Mouse (Mus musculus) heart, adult 2 months (tissue): Measurements from ENCODE around the gene Slc35g1. TPM values are rescaled to one million over a fixed set of nuclear protein-coding genes. Genes with fewer than 3 reads are reported as not detected.

ENCODE experiments used
- DNase-seq, 2 experiments: peaks; one replicate each; pipeline ENCODE4 v3.0.0; 2021
- H3K27ac ChIP-seq: fragments of 200-600 bp; 2 replicates; pipeline ENCODE4 v1.8.1; 2022
- H3K27me3 ChIP-seq: fragments of 200-500 bp; 2 replicates; pipeline ENCODE4 v1.6.1; 2012; ENCODE audit warnings: mild to moderate bottlenecking, low read length, inconsistent platforms, mixed read lengths; ENCODE audit not compliant: control insufficient read depth, insufficient read depth
- H3K36me3 ChIP-seq: fragments of 200-500 bp; 2 replicates; pipeline ENCODE4 v1.6.1; 2012; ENCODE audit warnings: low read length, inconsistent platforms; ENCODE audit not compliant: control insufficient read depth, insufficient read depth
- H3K4me1 ChIP-seq: fragments of 200-500 bp; 2 replicates; pipeline ENCODE4 v1.6.1; 2011; ENCODE audit warnings: low read length; ENCODE audit not compliant: control insufficient read depth, insufficient read depth
- H3K4me3 ChIP-seq: fragments of 200-600 bp; 2 replicates; pipeline ENCODE4 v1.8.1; 2022
- H3K79me2 ChIP-seq: fragments of 200-500 bp; replicated peaks from 2 replicates; pipeline ENCODE4 v1.6.1; 2012; ENCODE audit warnings: mild to moderate bottlenecking, inconsistent platforms, low read length, moderate library complexity, mixed read lengths; ENCODE audit not compliant: control insufficient read depth, insufficient read depth
- H3K9ac ChIP-seq: fragments of 200-500 bp; 2 replicates; pipeline ENCODE4 v1.6.1; 2012; ENCODE audit warnings: low read depth, mild to moderate bottlenecking, control low read depth, inconsistent platforms, low read length, mixed read lengths
- CTCF ChIP-seq: fragments of 200-600 bp; IDR thresholded peaks from 2 replicates; pipeline ENCODE4 v1.8.1; 2022; ENCODE audit warnings: antibody characterized with exemption, mild to moderate bottlenecking, moderate library complexity
- EP300 ChIP-seq: fragments of 200-500 bp; IDR thresholded peaks from 2 replicates; pipeline ENCODE4 v1.6.1; 2011; ENCODE audit warnings: low read depth, low read length, control low read depth; ENCODE audit not compliant: insufficient read depth
- POLR2A ChIP-seq: fragments of 200-500 bp; IDR thresholded peaks from 2 replicates; pipeline ENCODE4 v1.6.1; 2011; ENCODE audit warnings: mild to moderate bottlenecking, low read depth, low read length, control low read depth; ENCODE audit not compliant: insufficient read depth
- WGBS: fragments of 180-500 bp; shearing (Covaris S2); methylation state at CpG from one replicate; pipeline ENCODE4 v1.1.7; 2018; 5-methylcytosine and 5-hydroxymethylcytosine counted together
- intact Hi-C: fragments of 180-260 bp; cut with DNase I; formaldehyde crosslinking; loops from one replicate; pipeline ENCODE4 v1.15.1; 2025
- polyA plus RNA-seq: library from polyadenylated mRNA; depleted of rRNA; stranded (reverse); fragments of >200 nt; gene quantifications from 2 replicates; pipeline ENCODE4 v1.2.3, GENCODE M21; 2012
- total RNA-seq, 2 experiments: library from RNA; stranded (reverse); gene quantifications; 2 replicates each; pipeline ENCODE4 v1.2.3; 2021

Gene Slc35g1
- total and polyA plus RNA-seq, 3 experiments: 0.92 to 2.2 (median 2.0) TPM

GRCm38 (mm10) chr19:38352495-38353130 is 43.2 kb upstream of the Slc35g1 start:
- H3K36me3 ChIP-seq: no peaks in the 10 kb centered on the region
- no peak overlapping the region for H3K9ac ChIP-seq
- H3K79me2 ChIP-seq: no peaks in the 10 kb centered on the region
- peak in 1 of 2 experiments; percentile 4 for DNase-seq
- H3K4me3 ChIP-seq: no peak overlapping the region
- no peaks in the 10 kb centered on the region for H3K27me3 ChIP-seq
- intact Hi-C loops: loop anchor here (1.0 to 5.0 kb wide), 3 partner anchors 99 to 397 kb away; no protein-coding TSS in a partner anchor
- no peaks in the 10 kb centered on the region for H3K4me1 ChIP-seq
- H3K27ac ChIP-seq: no peak overlapping the region
- no peak for TF ChIP-seq EP300
- TF ChIP-seq CTCF: peak; percentile 75
- no peak for TF ChIP-seq POLR2A
- WGBS: 34% methylated on average over 6 of the region's 6 CpGs

DNA sequence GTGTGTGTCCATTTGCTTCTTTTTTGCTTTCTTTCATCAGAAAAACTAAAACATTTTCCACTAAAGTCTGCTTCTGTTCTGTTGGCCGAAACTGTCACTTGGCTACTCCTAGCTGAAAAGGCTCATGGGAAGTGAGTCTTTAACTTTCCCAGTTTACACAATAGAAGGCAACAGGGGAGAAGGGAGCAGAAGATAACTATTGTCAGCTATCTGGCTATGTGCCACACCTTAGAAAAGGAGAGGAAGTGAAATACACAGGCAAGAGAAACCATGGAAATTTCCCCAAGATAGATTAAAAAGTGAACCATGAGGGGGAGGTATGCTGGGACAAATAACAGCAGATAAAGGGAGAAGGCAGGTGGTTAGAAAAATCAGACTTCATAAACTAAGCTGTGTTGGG is 41.5 kb upstream of the Slc35g1 start:
- H3K27ac ChIP-seq: no peak overlapping the region
- H3K27me3 ChIP-seq: no peaks in the 10 kb centered on the region
- no peaks in the 10 kb centered on the region for H3K4me1 ChIP-seq
- no peak overlapping the region for H3K4me3 ChIP-seq
- H3K79me2 ChIP-seq: no peaks in the 10 kb centered on the region
- WGBS: 29% methylated on average over 1 of the region's 1 CpGs
- H3K9ac ChIP-seq: no peak overlapping the region
- DNase-seq: no peak
- TF ChIP-seq CTCF (no peak), EP300 (no peak), POLR2A (no peak)
- H3K36me3 ChIP-seq: no peaks in the 10 kb centered on the region
- intact Hi-C loops: loop anchor here (5.0 kb wide), 1 partner anchor 147 kb away; no protein-coding TSS in a partner anchor

DNA sequence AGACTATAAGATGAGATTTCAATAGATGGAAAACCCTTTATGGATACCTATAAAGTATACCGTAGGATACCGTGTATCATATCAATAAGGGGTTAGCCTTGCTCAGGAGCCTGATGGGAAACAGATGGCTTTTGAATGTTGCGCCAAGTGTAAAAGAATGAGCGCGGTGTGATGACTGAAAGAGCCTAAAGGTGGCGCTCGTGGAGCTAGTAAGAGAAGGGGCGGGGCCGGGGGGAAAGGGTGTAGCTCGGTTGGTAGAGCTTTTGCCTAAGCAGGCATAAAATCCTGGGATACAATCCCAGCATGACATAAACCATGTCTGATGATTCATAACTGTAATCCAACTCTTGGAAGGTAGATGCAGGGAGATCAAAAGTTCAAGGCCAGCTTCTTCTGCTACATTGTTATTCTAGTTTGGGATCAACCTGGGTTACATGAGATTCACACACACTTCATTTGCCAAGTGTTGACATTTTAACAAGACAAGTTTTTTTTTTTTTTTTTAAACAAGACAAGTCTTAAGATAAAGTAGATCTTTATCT is 40.9 kb upstream of the Slc35g1 start:
- H3K79me2 ChIP-seq: no peaks in the 10 kb centered on the region
- no peak overlapping the region for H3K27ac ChIP-seq
- no peak for DNase-seq
- intact Hi-C loops: loop anchor here (5.0 kb wide), 1 partner anchor 148 kb away; no protein-coding TSS in a partner anchor
- H3K9ac ChIP-seq: no peak overlapping the region
- 61% methylated on average over 10 of the region's 10 CpGs for WGBS
- no peaks in the 10 kb centered on the region for H3K4me1 ChIP-seq
- H3K27me3 ChIP-seq: no peaks in the 10 kb centered on the region
- no peak for TF ChIP-seq EP300
- peak; percentile 7; the same call in 1 of the 2 replicates for TF ChIP-seq CTCF
- H3K4me3 ChIP-seq: no peak overlapping the region
- H3K36me3 ChIP-seq: no peaks in the 10 kb centered on the region

GRCm38 (mm10) chr19:38356211-38356828 is 39.5 kb upstream of the Slc35g1 start:
- no peak overlapping the region for H3K9ac ChIP-seq
- no peaks in the 10 kb centered on the region for H3K4me1 ChIP-seq
- no peaks in the 10 kb centered on the region for H3K79me2 ChIP-seq
- DNase-seq: no peak
- 70% methylated on average over 8 of the region's 8 CpGs for WGBS
- intact Hi-C loops: no loop called here
- H3K4me3 ChIP-seq: no peak overlapping the region
- no peaks in the 10 kb centered on the region for H3K36me3 ChIP-seq
- TF ChIP-seq POLR2A: no peak
- TF ChIP-seq EP300: no peak
- TF ChIP-seq CTCF: no peak
- H3K27ac ChIP-seq: no peak overlapping the region
- H3K27me3 ChIP-seq: no peaks in the 10 kb centered on the region

DNA sequence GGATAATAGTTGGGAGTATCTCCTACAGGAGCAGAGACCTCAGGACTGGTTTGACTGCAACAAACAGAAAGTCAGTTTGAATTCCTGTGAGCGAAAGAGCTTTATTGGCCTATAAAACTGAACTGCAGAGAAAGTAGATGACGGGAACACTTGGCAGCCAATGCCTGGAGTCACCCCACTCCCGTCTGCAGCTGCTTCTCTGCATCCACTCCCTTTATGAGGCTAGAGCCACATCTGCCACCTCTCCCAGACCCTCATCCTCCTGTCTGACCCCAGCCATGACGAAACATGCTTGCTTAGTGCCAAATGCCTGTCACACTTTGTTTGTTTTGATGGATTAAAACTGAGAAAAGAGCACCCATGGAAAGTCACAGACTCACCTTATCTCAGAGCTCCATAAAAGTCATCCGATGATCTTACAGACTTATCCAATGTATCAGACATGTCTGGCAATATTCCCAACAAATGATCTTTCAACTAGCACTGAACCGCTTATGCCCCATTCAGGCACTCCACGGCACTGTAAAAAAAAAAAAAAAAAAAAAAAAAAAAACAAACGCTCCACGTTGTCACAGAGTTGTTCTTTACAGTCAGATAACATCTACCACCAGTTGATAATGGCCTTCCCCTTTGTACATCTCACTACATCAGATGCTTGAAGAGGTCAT is 37.7 kb upstream of the Slc35g1 start:
- Histone ChIP-seq H3K4me3 (no peak overlapping the region), H3K79me2 (no peaks in the 10 kb centered on the region), H3K36me3 (no peaks in the 10 kb centered on the region), H3K4me1 (no peaks in the 10 kb centered on the region), H3K27me3 (no peaks in the 10 kb centered on the region), H3K27ac (no peak overlapping the region), H3K9ac (no peak overlapping the region)
- no peak for DNase-seq
- intact Hi-C loops: no loop called here
- no peak for TF ChIP-seq EP300
- TF ChIP-seq POLR2A: no peak
- TF ChIP-seq CTCF: no peak
- WGBS: 61% methylated on average over 9 of the region's 9 CpGs

- intact Hi-C loops: no loop called here
- TF ChIP-seq EP300 (no peak), POLR2A (no peak), CTCF (no peak)
- H3K27ac ChIP-seq: no peak overlapping the region
- no peak overlapping the region for H3K4me3 ChIP-seq
- no peaks in the 10 kb centered on the region for H3K79me2 ChIP-seq
- no peaks in the 10 kb centered on the region for H3K27me3 ChIP-seq
- H3K9ac ChIP-seq: no peak overlapping the region
- WGBS: 60% methylated on average over 1 of the region's 1 CpGs
- DNase-seq: no peak
- no peaks in the 10 kb centered on the region for H3K4me1 ChIP-seq
- H3K36me3 ChIP-seq: no peaks in the 10 kb centered on the region
These were observed 36.5 kb upstream of the Slc35g1 start for GRCm38 (mm10) chr19:38359287-38359686.
